Mouse (Mus musculus) forebrain, embryonic 13.5 days (tissue): ENCODE results near the gene Crybb1. TPM values are rescaled to one million over a fixed set of nuclear protein-coding genes. Genes with fewer than 3 reads are reported as not detected.
A peak's percentile ranks its signal among the peaks of the same experiment; 100 is the strongest.

Source experiments
- ATAC-seq: fragments of 200-750 bp; cut with Nextera tagmentation; 2 replicates; pipeline ENCODE4 v1.8.0; 2017
- H3K27ac ChIP-seq: fragments of 300-500 bp; sonication (generic); 2 replicates; pipeline ENCODE4 v1.5.1; 2015; ENCODE audit warnings: inconsistent platforms, mild to moderate bottlenecking, moderate library complexity
- H3K27me3 ChIP-seq: fragments of 300-500 bp; sonication (generic); 2 replicates; pipeline ENCODE4 v1.6.1; 2015; ENCODE audit warnings: mild to moderate bottlenecking, inconsistent platforms
- H3K36me3 ChIP-seq: fragments of 300-500 bp; sonication (generic); 2 replicates; pipeline ENCODE4 v1.6.1; 2015; ENCODE audit warnings: mild to moderate bottlenecking, inconsistent platforms; ENCODE audit not compliant: poor library complexity, severe bottlenecking
- H3K4me1 ChIP-seq: fragments of 300-500 bp; sonication (generic); 2 replicates; pipeline ENCODE4 v1.6.1; 2015; ENCODE audit warnings: inconsistent platforms
- H3K4me2 ChIP-seq: fragments of 300-500 bp; sonication (generic); 2 replicates; pipeline ENCODE4 v1.6.1; 2015; ENCODE audit warnings: inconsistent platforms, mild to moderate bottlenecking, moderate library complexity
- H3K4me3 ChIP-seq: fragments of 300-500 bp; sonication (generic); 2 replicates; pipeline ENCODE4 v1.5.1; 2015; ENCODE audit warnings: mild to moderate bottlenecking, inconsistent platforms
- H3K9ac ChIP-seq: fragments of 300-500 bp; sonication (generic); 2 replicates; pipeline ENCODE4 v1.6.1; 2015; ENCODE audit warnings: mild to moderate bottlenecking, inconsistent platforms
- H3K9me3 ChIP-seq: fragments of 300-500 bp; sonication (generic); replicated peaks from 2 replicates; pipeline ENCODE4 v1.6.1; 2016; ENCODE audit warnings: inconsistent platforms
- WGBS: fragments of 180-500 bp; shearing (Covaris S2); methylation state at CpG from one replicate; pipeline ENCODE4 v1.1.7; 2015; 5-methylcytosine and 5-hydroxymethylcytosine counted together
- polyA plus RNA-seq: library from polyadenylated mRNA; unstranded; fragments of >200 nt; fragmentation: Nextera tagmentation; extraction: Ambion mirVana; gene quantifications from 2 replicates; pipeline ENCODE4 v1.2.1, GENCODE M21; 2015

Gene Crybb1
- polyA plus RNA-seq, 1 experiment from 2014 or later, result 2.1 TPM

DNA sequence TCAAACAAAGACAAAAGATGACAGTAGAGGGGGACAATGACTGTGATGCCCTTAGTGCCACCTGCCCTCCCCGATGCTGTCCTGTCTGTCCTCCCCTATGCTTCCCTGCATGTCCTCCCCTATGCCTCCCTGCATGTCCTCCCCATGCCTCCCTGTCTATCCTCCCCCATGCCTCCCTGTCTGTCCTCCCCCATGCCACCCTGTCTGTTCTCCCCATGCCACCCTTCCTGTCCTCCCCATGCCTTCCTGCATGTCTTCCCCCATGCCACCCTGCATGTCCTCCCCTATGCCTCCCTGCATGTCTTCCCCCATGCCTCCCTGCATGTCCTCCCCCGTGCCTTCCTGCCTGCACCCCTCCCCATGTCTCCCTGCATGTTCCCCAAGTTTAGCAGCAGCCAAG is 44.5 kb downstream of the Crybb1 start:
- 93% methylated on average over 2 of the region's 2 CpGs for WGBS
- no peaks in the 10 kb centered on the region for H3K9me3 ChIP-seq

DNA sequence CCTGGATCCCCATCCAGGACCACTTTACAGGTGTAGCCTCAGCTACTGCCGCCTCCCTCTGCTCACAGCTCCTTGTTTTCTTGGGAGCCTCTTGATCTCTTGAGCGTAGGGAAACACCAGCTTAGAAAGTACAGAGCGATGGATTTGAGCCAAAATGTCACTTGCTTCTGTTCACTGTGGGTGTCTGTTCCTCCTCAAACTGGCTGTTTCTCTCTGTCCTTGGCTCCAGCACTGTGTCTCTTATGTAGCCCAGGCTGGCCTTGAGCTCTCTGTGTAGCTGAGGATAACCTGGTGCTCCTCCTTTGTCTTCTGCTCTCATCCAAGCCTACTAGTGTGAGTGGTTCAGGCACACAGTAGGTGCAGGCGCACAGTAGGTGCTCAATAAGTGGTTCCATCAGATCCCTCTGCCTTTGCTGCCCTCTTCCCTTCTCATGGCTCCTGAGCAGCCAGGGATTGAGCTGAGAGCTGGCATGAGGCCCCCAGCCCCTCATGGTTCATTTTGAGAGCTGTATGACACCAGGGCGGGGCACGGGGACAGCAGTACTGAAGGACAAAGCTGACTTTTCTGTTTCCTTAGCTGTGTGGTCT is 45.2 kb downstream of the Crybb1 start:
- WGBS, result 86% methylated on average over 6 of the region's 6 CpGs

More for the DNA sequence above, 44.5 kb downstream of the Crybb1 start:
- no peak overlapping the region for H3K9ac ChIP-seq
- no peaks in the 10 kb centered on the region for H3K27me3 ChIP-seq
- H3K4me1 ChIP-seq, result peaks cover 15% of the 10 kb centered on the region
- ATAC-seq, result no peak
- no peak overlapping the region for H3K27ac ChIP-seq
- no peak overlapping the region for H3K4me3 ChIP-seq
- no peaks in the 10 kb centered on the region for H3K36me3 ChIP-seq
- H3K4me2 ChIP-seq, result no peak overlapping the region

DNA sequence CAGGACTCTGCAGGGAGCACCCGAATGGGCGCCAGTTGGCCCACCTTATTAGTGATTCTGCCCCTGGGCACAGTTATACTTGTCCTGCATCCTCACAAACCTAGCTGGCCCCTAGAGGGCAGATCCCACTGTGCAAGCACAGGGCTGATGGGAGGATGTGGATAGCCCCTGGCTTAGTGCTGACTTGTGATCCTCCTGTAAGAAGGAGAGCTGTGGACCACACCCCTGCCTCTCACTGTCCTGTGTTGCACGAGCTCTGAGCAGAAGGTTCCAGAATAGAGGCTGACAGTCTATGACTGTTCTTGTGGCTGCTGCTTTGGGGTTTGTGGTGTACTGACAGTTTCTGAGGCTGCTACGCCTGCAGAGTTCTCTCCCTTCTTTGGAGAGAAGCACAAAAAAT is 46.1 kb downstream of the Crybb1 start:
- WGBS, result 84% methylated on average over 4 of the region's 4 CpGs
- H3K27ac ChIP-seq, result no peak overlapping the region
- H3K4me1 ChIP-seq, result peaks cover 6% of the 10 kb centered on the region; the same call in 1 of the 2 replicates
- ATAC-seq, result no peak
- H3K4me2 ChIP-seq, result no peak overlapping the region
- no peak overlapping the region for H3K4me3 ChIP-seq
- no peaks in the 10 kb centered on the region for H3K36me3 ChIP-seq
- no peak overlapping the region for H3K9ac ChIP-seq
- no peaks in the 10 kb centered on the region for H3K9me3 ChIP-seq
- no peaks in the 10 kb centered on the region for H3K27me3 ChIP-seq

More for the DNA sequence above, 45.2 kb downstream of the Crybb1 start:
- Histone ChIP-seq H3K9me3 (no peaks in the 10 kb centered on the region), H3K36me3 (no peaks in the 10 kb centered on the region), H3K4me1 (peaks cover 11% of the 10 kb centered on the region; the same call in 1 of the 2 replicates), H3K27ac (no peak overlapping the region), H3K4me2 (no peak overlapping the region), H3K27me3 (no peaks in the 10 kb centered on the region), H3K9ac (no peak overlapping the region), H3K4me3 (no peak overlapping the region)
- ATAC-seq, result no peak

DNA sequence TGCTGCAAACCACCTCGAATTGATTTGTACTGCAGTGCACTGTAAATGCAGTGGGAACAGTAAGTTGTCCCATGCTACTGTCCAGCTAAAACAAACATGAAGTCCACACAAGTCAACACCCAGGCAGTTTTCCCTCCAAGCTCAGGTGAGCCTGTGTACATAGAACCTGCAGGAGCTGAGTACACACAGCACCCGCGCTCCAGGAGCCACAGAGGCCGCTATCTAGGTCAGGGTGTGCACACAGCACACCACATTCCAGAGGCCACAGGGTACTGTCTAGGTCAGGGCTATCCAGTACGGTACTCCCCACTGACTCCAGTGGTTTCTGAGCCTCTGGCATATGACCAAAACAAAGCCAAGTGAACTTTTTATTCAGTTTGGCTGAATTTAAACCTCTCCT is 46.7 kb downstream of the Crybb1 start:
- Histone ChIP-seq H3K4me3 (no peak overlapping the region), H3K9me3 (no peaks in the 10 kb centered on the region), H3K36me3 (peaks cover 2% of the 10 kb centered on the region; the same call in 1 of the 2 replicates), H3K27ac (no peak overlapping the region), H3K9ac (no peak overlapping the region), H3K4me2 (no peak overlapping the region), H3K27me3 (no peaks in the 10 kb centered on the region), H3K4me1 (no peaks in the 10 kb centered on the region)
- WGBS, result 92% methylated on average over 5 of the region's 5 CpGs
- ATAC-seq, result no peak

DNA sequence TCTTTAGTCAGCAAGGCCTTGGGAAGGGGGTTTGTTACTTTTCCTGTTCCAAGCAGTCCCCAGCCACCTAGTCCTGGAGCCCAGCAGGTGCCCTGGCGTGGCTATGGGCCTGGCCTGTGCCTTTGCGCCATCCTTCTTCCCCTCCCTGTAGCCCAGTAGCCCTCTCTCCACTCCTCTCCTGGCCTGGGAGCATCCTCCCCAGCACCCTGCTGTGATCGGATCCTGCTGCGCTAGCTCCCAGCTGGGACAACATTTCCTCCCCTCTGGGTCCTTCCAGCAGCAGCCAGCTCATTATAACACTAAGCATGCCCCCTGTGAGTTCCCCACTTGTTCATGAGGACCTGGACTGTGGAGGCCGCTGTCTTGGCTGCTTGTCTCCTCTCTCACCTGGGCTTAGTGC is 50.2 kb downstream of the Crybb1 start:
- ATAC-seq, result no peak
- H3K27ac ChIP-seq, result no peak overlapping the region
- H3K4me3 ChIP-seq, result no peak overlapping the region
- H3K36me3 ChIP-seq, result peaks cover 37% of the 10 kb centered on the region
- no peak overlapping the region for H3K9ac ChIP-seq
- no peaks in the 10 kb centered on the region for H3K4me1 ChIP-seq
- no peaks in the 10 kb centered on the region for H3K27me3 ChIP-seq
- no peaks in the 10 kb centered on the region for H3K9me3 ChIP-seq
- no peak overlapping the region for H3K4me2 ChIP-seq
- 66% methylated on average over 5 of the region's 5 CpGs for WGBS

DNA sequence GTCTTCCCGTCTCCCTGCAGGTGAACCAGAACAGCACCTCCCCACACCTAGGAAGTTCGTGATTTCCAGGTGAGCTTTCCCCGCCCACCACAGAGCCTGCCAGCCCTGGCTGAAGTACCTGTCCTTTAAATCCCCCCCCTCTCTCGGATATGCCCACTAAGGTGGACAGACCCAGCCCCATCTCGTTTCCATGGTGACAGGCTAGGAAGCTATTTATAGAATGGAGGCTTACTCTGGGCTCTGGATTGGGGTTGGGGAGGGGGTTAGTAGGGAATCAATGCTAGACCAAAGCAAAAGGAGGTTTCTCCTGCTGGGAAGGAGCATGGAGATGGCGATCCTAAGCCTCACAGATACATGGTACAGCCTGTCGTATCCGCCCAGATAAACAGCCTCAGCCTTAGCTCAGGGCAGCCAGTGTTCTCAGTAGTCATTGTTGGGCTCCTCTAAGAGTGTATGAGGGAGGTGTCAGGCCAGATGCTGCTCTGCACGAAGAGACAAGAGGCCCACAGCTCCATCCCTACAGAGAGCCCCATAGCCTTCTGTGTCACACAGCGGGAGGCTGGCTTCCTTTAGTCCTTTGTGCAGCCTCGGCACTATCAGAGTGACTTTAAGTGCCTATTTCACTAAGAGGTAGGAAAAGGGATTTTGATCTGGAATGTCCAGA is 57.7 kb downstream of the Crybb1 start:
- no peak for ATAC-seq
- H3K27me3 ChIP-seq, result no peaks in the 10 kb centered on the region

DNA sequence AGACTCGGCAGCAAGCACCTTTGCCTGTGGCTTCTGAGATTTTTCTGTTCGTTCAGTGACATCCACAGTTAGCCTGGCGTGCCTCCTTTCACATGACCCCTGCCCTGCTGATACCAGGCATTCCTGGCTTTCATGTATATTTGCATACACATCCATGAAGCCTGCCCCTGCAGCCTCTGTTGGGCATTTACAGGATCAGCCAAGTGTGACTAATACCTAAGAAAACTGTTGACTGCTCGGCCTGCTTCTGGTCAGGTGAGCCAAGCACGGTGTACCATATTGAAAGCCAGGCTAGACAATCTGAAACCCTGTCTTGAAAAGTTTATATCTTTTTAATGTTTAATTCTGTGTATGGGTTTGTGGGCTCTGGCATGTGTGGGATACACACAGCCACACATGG is 60.9 kb downstream of the Crybb1 start:
- Histone ChIP-seq H3K27ac (no peak overlapping the region), H3K4me3 (no peak overlapping the region), H3K36me3 (peaks cover 23% of the 10 kb centered on the region), H3K9me3 (no peaks in the 10 kb centered on the region), H3K27me3 (no peaks in the 10 kb centered on the region), H3K9ac (no peak overlapping the region; the same call in 1 of the 2 replicates), H3K4me2 (no peak overlapping the region), H3K4me1 (no peaks in the 10 kb centered on the region)
- no peak for ATAC-seq
- 63% methylated on average over 5 of the region's 5 CpGs for WGBS

More for the DNA sequence above, 57.7 kb downstream of the Crybb1 start:
- H3K4me1 ChIP-seq, result no peaks in the 10 kb centered on the region
- no peak overlapping the region for H3K4me3 ChIP-seq
- peaks cover 53% of the 10 kb centered on the region for H3K36me3 ChIP-seq
- 50% methylated on average over 11 of the region's 11 CpGs for WGBS
- 0 out of 2 replicates have a peak overlapping the region, but pooled peaks have one; percentile 21 for H3K9ac ChIP-seq
- no peaks in the 10 kb centered on the region for H3K9me3 ChIP-seq
- H3K4me2 ChIP-seq, result no peak overlapping the region
- H3K27ac ChIP-seq, result peak overlapping the region; percentile 51

DNA sequence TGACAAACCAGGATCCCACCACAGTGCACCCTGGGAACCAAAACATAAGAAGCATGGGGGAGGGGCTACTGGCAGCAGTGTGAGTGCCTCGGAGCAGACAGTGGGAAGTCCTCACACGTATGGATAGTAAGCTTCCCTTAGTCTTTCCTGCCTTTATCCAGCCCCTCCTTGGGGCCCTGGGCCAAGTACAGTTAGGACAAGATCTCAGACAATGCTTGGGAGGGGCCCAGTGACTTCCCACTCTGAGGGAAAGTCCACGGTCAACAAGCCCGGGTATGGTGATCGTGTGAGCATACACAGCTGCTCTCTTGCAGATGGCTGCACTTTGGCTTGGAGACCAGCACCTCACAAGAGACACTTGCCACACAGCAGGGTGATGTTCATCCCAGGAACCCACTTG is 61.7 kb downstream of the Crybb1 start:
- Histone ChIP-seq H3K9ac (no peak overlapping the region), H3K4me1 (no peaks in the 10 kb centered on the region), H3K27me3 (no peaks in the 10 kb centered on the region), H3K36me3 (peaks cover 21% of the 10 kb centered on the region), H3K9me3 (no peaks in the 10 kb centered on the region), H3K4me3 (no peak overlapping the region), H3K4me2 (no peak overlapping the region), H3K27ac (no peak overlapping the region)
- WGBS, result 63% methylated on average over 5 of the region's 5 CpGs
- no peak for ATAC-seq

Other genes with a start within 250 kb of the Crybb1 start
- 0.42 and 1.6 TPM in 2 replicates for gene Cryba4, start 3.3 kb upstream of the Crybb1 start, polyA plus RNA-seq
- 28.4 and 29.8 TPM in 2 replicates for gene Tpst2, start 20.9 kb downstream of the Crybb1 start, polyA plus RNA-seq
- 29.9 and 35.7 TPM in 2 replicates for gene Tfip11, start 70.5 kb downstream of the Crybb1 start, polyA plus RNA-seq
- 47.3 and 57.6 TPM in 2 replicates for gene Srrd, start 87.2 kb downstream of the Crybb1 start, polyA plus RNA-seq
- gene Hps4, start 87.3 kb downstream of the Crybb1 start, polyA plus RNA-seq, result 28.9 and 33.0 TPM in 2 replicates
- gene Gm6583, start 100.2 kb downstream of the Crybb1 start, polyA plus RNA-seq, result 0.18 and 0.23 TPM in 2 replicates
- 21.4 and 23.8 TPM in 2 replicates for gene Asphd2, start 139.1 kb downstream of the Crybb1 start, polyA plus RNA-seq
- gene Gm6588, start 193.6 kb downstream of the Crybb1 start, polyA plus RNA-seq, result 0.68 and 1.1 TPM in 2 replicates